Mouse (Mus musculus) intestine, embryonic 16.5 days (tissue): ENCODE measurements around the gene Mfsd4b5. TPM values are rescaled to one million over a fixed set of nuclear protein-coding genes. Genes with fewer than 3 reads are reported as not detected.

ENCODE experiments used
- polyA plus RNA-seq: library from polyadenylated mRNA; unstranded; fragments of >200 nt; fragmentation: Nextera tagmentation; extraction: Ambion mirVana; gene quantifications from 2 replicates; pipeline ENCODE4 v1.2.1, GENCODE M21; 2015

Gene Mfsd4b5
- polyA plus RNA-seq, 1 experiment from 2014 or later: 0.29 TPM

Other genes starting within 250 kb of the Mfsd4b5 start
- gene Mfsd4b4, start 87.4 kb downstream of the Mfsd4b5 start, polyA plus RNA-seq: 2.7 and 2.8 TPM in 2 replicates
- 1.8 TPM in 2 replicates for gene Mfsd4b2, start 59.7 kb downstream of the Mfsd4b5 start, polyA plus RNA-seq
- 9.4 and 11.7 TPM in 2 replicates for gene Mfsd4b3, start 26.5 kb downstream of the Mfsd4b5 start, polyA plus RNA-seq
- gene Mfsd4b1, start 38.6 kb upstream of the Mfsd4b5 start, polyA plus RNA-seq: 1.4 and 3.4 TPM in 2 replicates
- 48.2 and 61.4 TPM in 2 replicates for gene Slc16a10, start 155.6 kb upstream of the Mfsd4b5 start, polyA plus RNA-seq